In the genomic region with DNA sequence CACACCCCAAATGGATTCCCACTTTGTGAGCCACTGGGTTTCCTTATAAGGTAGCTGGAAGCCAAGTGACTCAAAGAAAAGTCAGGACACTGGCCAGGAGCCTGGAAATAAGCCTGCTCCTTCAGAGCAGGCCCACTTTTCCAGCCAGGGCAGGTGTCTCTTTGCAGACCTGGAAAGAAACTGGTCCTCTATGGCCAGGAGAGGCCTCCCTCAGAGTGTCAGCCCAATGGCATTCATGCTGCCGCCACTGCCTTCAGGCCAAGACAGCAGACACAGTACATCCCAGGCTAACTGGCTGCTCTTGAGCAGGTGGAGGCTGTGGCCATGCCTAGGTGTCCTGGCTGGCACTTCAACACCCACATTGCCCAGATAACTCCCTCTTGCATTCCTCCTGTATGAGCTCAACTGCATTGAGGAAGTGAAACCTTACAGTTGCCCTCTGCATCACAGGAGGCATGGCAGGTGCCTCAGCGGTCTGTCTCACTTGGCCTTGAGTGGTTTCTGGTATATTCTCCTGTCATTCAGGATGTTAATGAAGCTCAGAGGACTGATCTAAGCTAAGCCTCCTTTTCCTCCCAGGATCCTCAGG, we compare ENCODE assay signal across 1 mouse cellular context.
A peak's percentile ranks its signal among the peaks of the same experiment; 100 is the strongest.
TF ChIP-seq lines count a peak whose summit lies in the region.

No protein-coding gene starts in this region.

TF ChIP-seq in CH12.LX, 34 proteins besides CTCF, POLR2A, EP300 and RAD21 (continued from another document):
- TF ChIP-seq CHD2 (IDR thresholded peaks at IDR 0.05; ENCODE audit: low read length) (peak; percentile 45; the same call in 1 of the 2 replicates), TCF12 (IDR thresholded peaks at IDR 0.05; ENCODE audit: low read depth, low read length) (peak; percentile 95), SIN3A (IDR thresholded peaks at IDR 0.05; ENCODE audit: low read length) (peak; percentile 30; the same call in 1 of the 2 replicates), ZKSCAN1 (IDR thresholded peaks at IDR 0.05; ENCODE audit: borderline replicate concordance, low read depth, low read length) (no peak), KAT2A (IDR thresholded peaks at IDR 0.05; ENCODE audit: insufficient replicate concordance, low read length) (no peak), E2F4 (IDR thresholded peaks at IDR 0.05; ENCODE audit: insufficient replicate concordance, low read depth, low read length) (no peak), RCOR1 (conservative IDR thresholded peaks at IDR 0.05; ENCODE audit: low read depth, low read length) (peak; percentile 87), MEF2A (IDR thresholded peaks at IDR 0.05; ENCODE audit: borderline replicate concordance, low read depth, low read length) (peak; percentile 66), MAX (IDR thresholded peaks at IDR 0.05; ENCODE audit: low read length) (peak; percentile 74), BHLHE40 (IDR thresholded peaks at IDR 0.05; ENCODE audit: low read depth, low read length) (peak; percentile 97), USF2 (conservative IDR thresholded peaks at IDR 0.05; ENCODE audit: low read depth, low read length) (no peak; the same call in 1 of the 2 replicates), GABPA (IDR thresholded peaks at IDR 0.05; ENCODE audit: insufficient replicate concordance, low read depth, low read length) (no peak), USF1 (IDR thresholded peaks at IDR 0.05; ENCODE audit: low read depth, low read length) (no peak), ELF1 (IDR thresholded peaks at IDR 0.05; ENCODE audit: low read depth, low read length) (no peak), CHD1 (IDR thresholded peaks at IDR 0.05; ENCODE audit: low read depth, low read length) (no peak), POLR2AphosphoS2 (IDR thresholded peaks at IDR 0.05; ENCODE audit: low read depth, low read length) (no peak), ZNF384 (IDR thresholded peaks at IDR 0.05; ENCODE audit: low read depth, low read length) (no peak), NRF1 (IDR thresholded peaks at IDR 0.05; ENCODE audit: low read depth, low read length) (no peak), TBP (conservative IDR thresholded peaks at IDR 0.05; ENCODE audit: low read depth, low read length) (no peak), MXI1 (IDR thresholded peaks at IDR 0.05; ENCODE audit: low read depth, low read length) (peak; percentile 45; the same call in 1 of the 2 replicates), UBTF (IDR thresholded peaks at IDR 0.05; ENCODE audit: low read depth, low read length) (0 out of 2 replicates have a peak, but pooled peaks have one; percentile 25), PAX5 (IDR thresholded peaks at IDR 0.05; ENCODE audit: low read length) (no peak), JUND (conservative IDR thresholded peaks at IDR 0.05; ENCODE audit: low read depth, low read length) (peak; percentile 66), IRF4 (IDR thresholded peaks at IDR 0.05; ENCODE audit: low read depth, low read length) (peak; percentile 99), NELFE (IDR thresholded peaks at IDR 0.05; ENCODE audit: low read depth, low read length) (no peak), MYC (IDR thresholded peaks at IDR 0.05; ENCODE audit: low read depth, low read length) (peak; percentile 93), ZC3H11A (IDR thresholded peaks at IDR 0.05; ENCODE audit: low read depth, low read length) (no peak)
